Mouse (Mus musculus): ENCODE results near the gene Hnrnpab. TPM values are rescaled to one million over a fixed set of nuclear protein-coding genes. Genes with fewer than 3 reads are reported as not detected.
A peak's percentile ranks its signal among the peaks of the same experiment; 100 is the strongest.

Hnrnpab gene
- polyA plus RNA-seq, 1 experiment from 2014 or later: 520 TPM

DNA sequence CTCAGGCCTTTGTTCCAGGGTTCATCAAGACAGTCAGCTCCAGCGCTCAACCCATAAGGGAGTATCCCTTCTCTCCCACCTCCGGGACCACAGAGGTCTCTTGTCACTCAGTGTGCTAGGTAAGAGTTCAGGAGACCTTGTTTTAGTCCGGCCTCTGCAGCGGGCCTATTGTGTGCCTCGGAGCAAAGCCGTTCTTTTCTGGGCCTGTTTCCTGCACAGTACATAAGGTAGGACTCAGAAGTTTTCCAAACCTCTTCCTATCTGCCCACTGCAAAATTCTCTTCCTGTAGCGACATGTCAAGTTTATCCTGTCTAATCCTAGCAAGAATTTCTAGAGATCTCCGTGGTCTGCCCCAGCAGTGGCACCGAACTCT is 22.6 kb downstream of the Hnrnpab start:
- POLR2A ChIA-PET: interaction anchor here (0.6 to 1.3 kb wide), 2 partner anchors 21 to 49 kb away, joined by 4 to 5 read pairs; no protein-coding TSS in a partner anchor
- ATAC-seq: peak; percentile 1
- no peaks in the 10 kb centered on the region for H3K27me3 ChIP-seq
- CTCF ChIA-PET: interaction anchor here (1.0 to 8.0 kb wide), 5 partner anchors 13 to 50 kb away, joined by 4 to 72 read pairs (median 4); no protein-coding TSS in a partner anchor
- no peak for DNase-seq (ENCODE audit: low read depth, low spot score)
- in situ Hi-C loops (cut with MboI; ENCODE audit: low pct_unique_long_range_greater_than_20kb): loop anchor here (5.0 kb wide), 1 partner anchor 42 kb away; no protein-coding TSS in a partner anchor
- no peak for TF ChIP-seq CTCF (IDR thresholded peaks at IDR 0.05)

DNA sequence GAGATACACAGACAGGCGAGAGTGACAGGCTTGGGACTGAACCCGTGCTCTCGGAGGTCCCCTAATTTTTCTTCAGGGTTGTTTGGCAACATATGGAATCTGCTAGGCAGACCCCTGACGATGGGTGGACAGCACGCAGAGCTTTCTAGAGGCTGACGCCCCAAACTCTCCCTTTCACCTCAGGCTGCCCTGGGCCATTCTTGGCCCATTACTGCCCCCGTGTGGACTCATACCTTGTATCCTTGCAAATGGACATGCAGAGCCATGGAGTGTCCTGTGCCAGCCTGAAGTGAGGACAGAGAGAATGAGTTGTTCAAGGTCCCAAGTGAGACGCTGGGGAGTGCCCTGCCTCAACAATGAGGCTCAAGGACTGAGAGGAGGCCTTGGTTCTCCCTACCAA is 23.9 kb downstream of the Hnrnpab start:
- POLR2A ChIA-PET: interaction anchor here (0.7 to 1.3 kb wide), 4 partner anchors 24 to 48 kb away, joined by 3 to 6 read pairs (median 4); partner anchors contain the start of gene Hnrnpab
- in situ Hi-C loops (cut with MboI; ENCODE audit: low pct_unique_long_range_greater_than_20kb): loop anchor here (5.0 kb wide), 1 partner anchor 40 kb away; no protein-coding TSS in a partner anchor
- ATAC-seq (peak; percentile 44), DNase-seq (ENCODE audit: low read depth, low spot score) (no peak)
- peak; percentile 81 for TF ChIP-seq CTCF (IDR thresholded peaks at IDR 0.05)
- no peaks in the 10 kb centered on the region for H3K27me3 ChIP-seq
- CTCF ChIA-PET: interaction anchor here (1.1 to 8.0 kb wide), 7 partner anchors 15 to 46 kb away, joined by 3 to 72 read pairs (median 4); no protein-coding TSS in a partner anchor

DNA sequence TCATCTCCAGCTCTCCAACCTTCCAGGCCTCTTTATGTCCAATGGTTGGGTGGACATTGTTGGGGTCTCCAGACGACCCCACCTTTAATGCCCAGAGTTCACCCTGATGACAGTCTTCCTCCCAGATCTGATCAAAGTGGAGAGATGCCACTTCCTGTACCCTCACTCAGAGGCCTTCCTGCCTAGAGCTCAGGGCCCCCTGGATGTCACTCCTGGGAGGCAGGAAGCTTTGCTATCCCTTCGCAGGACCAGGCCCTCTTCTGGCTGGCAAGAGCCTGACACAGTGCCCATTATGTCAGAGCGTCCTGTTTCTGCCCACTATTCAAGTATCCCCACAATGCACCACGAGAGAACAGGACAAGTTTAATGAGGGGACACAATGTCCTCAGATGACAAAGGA is 27.6 kb downstream of the Hnrnpab start:
- H3K27me3 ChIP-seq: no peaks in the 10 kb centered on the region
- POLR2A ChIA-PET: interaction anchor here (0.5 kb wide), 1 partner anchor 847 kb away, joined by 3 read pairs; no protein-coding TSS in a partner anchor
- CTCF ChIA-PET: interaction anchor here (1.5 kb wide), 1 partner anchor 11 kb away, joined by 4 read pairs; no protein-coding TSS in a partner anchor
- ATAC-seq (no peak), DNase-seq (ENCODE audit: low read depth, low spot score) (no peak)
- no peak for TF ChIP-seq CTCF (IDR thresholded peaks at IDR 0.05)
- in situ Hi-C loops (cut with MboI; ENCODE audit: low pct_unique_long_range_greater_than_20kb): no loop called here

DNA sequence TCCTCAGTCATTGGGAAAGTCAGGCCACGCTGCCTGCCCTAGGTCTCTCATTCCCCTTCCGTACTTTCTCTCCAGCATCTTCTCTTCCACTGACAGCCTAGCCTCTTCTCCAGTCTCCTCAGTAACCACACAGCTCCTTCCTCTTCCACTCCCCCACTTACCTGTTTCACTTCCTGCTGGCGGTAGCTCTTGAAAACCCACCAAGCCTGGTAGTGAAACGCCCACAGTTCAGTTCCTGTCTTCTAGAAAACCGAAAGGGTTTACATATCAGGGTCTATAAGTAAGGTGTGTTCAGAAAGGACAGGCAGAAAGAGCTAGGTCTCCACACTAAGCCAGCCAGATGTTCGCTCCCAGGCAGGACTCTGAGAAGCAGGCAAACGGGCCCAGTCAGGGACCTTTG is 29.1 kb downstream of the Hnrnpab start:
- no peak for DNase-seq (ENCODE audit: low read depth, low spot score)
- no peak for ATAC-seq
- no peak for TF ChIP-seq CTCF (IDR thresholded peaks at IDR 0.05)
- POLR2A ChIA-PET: no interaction called here
- H3K27me3 ChIP-seq: no peaks in the 10 kb centered on the region
- CTCF ChIA-PET: interaction anchor here (1.6 kb wide), 1 partner anchor 20 kb away, joined by 4 read pairs; no protein-coding TSS in a partner anchor
- in situ Hi-C loops (cut with MboI; ENCODE audit: low pct_unique_long_range_greater_than_20kb): no loop called here

DNA sequence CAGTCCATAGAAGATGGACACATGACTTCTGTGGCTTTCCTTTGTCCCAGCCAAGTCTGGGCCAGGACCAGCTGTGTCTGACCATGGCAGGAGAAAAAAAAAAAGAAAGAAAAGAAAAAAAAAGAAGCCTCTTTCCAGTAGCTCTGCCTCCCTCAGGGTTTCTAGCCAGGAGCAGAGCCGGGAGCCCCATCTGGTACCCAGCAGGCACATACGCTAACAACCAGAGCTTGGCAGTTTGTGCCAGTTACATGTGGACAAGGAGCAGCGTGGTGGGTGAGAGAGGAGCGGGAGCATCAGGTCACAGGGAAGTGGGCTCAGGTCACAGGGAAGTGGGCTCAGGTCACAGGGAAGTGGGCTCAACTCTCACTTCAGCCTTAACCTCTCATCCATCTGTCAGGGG is 30.2 kb downstream of the Hnrnpab start:
- in situ Hi-C loops (cut with MboI; ENCODE audit: low pct_unique_long_range_greater_than_20kb): no loop called here
- CTCF ChIA-PET: interaction anchor here (1.6 kb wide), 1 partner anchor 19 kb away, joined by 4 read pairs; no protein-coding TSS in a partner anchor
- TF ChIP-seq CTCF (IDR thresholded peaks at IDR 0.05): no peak
- H3K27me3 ChIP-seq: no peaks in the 10 kb centered on the region
- ATAC-seq (no peak), DNase-seq (ENCODE audit: low read depth, low spot score) (no peak)
- POLR2A ChIA-PET: no interaction called here

DNA sequence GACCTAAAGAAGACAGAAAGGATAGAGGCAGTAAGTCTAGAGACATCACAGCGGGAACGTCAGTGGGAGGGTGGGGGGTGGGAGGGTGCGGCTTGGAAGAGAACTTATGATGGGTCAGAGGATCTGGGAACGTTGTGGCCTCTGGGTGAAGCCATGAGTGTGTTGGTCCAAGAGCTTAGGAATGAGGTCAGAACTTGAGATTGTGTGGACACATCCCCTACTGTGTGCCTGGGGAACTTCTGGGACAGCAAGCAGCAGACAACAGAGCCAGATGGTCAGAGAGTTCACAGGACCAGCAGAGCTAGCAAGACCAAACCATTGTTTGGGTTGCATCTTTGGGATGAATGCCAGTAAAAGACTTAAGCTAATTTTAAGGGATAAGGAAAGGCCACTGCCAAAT is 37.8 kb downstream of the Hnrnpab start:
- CTCF ChIA-PET: interaction anchor here (1.3 kb wide), 1 partner anchor 32 kb away, joined by 3 read pairs; no protein-coding TSS in a partner anchor
- in situ Hi-C loops (cut with MboI; ENCODE audit: low pct_unique_long_range_greater_than_20kb): no loop called here
- POLR2A ChIA-PET: interaction anchor here (0.9 kb wide), 1 partner anchor 12 kb away, joined by 4 read pairs; no protein-coding TSS in a partner anchor
- DNase-seq (ENCODE audit: low read depth, low spot score) (no peak), ATAC-seq (no peak)
- no peaks in the 10 kb centered on the region for H3K27me3 ChIP-seq
- TF ChIP-seq CTCF (IDR thresholded peaks at IDR 0.05): no peak

DNA sequence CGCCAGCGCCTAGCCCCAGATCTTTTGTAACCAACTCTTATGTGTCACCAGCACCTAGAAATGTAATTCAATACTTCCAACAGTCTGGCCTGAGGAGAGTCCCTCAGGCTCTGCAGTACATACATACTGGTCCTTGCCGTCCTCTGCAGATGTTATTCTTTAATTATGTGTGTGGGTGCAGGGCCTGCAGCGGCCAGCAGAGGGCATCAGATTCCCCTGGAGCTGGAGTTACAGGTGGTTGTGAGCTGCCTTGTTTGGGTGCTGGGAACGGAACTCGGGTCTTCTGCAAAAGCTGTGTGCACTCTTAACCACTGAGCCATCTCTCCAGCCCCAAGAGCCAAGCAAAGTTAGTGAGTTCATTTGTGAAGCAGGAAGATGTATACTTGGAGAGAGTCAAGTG is 40.7 kb downstream of the Hnrnpab start:
- ATAC-seq: no peak
- peaks cover 3% of the 10 kb centered on the region for H3K27me3 ChIP-seq
- no peak for TF ChIP-seq CTCF (IDR thresholded peaks at IDR 0.05)
- in situ Hi-C loops (cut with MboI; ENCODE audit: low pct_unique_long_range_greater_than_20kb): no loop called here
- no peak for DNase-seq (ENCODE audit: low read depth, low spot score)
- POLR2A ChIA-PET: interaction anchor here (0.7 kb wide), 1 partner anchor 13 kb away, joined by 6 read pairs; no protein-coding TSS in a partner anchor
- CTCF ChIA-PET: interaction anchor here (1.0 to 2.6 kb wide), 2 partner anchors 17 to 26 kb away, joined by 3 to 15 read pairs; no protein-coding TSS in a partner anchor

DNA sequence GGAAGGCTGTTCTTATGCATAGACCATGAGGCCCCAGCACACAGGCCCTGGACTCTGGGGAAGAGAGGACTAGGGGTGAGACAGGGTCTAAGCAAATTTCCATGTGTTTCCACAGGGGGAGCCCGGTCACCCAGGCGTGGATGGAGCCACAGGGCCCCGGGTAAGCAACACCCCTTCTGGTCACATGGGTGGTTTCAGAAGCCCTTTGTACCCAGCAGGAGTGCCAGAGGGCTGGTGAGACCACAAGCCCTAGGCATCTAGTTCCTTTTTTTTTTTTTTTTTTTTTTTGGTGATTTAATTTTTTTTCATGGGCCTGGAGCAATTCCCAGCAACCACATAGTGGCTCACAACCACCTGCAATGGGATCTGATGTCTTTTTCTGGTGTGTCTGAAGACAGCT is 41.6 kb downstream of the Hnrnpab start:
- in situ Hi-C loops (cut with MboI; ENCODE audit: low pct_unique_long_range_greater_than_20kb): no loop called here
- ChIA-PET CTCF (interaction anchor here (1.0 kb wide), 1 partner anchor 17 kb away, joined by 3 read pairs; no protein-coding TSS in a partner anchor), POLR2A (interaction anchor here (0.7 kb wide), 1 partner anchor 12 kb away, joined by 6 read pairs; no protein-coding TSS in a partner anchor)
- TF ChIP-seq CTCF (IDR thresholded peaks at IDR 0.05): no peak
- ATAC-seq (peak; percentile 44), DNase-seq (ENCODE audit: low read depth, low spot score) (no peak)
- H3K27me3 ChIP-seq: peaks cover 3% of the 10 kb centered on the region

DNA sequence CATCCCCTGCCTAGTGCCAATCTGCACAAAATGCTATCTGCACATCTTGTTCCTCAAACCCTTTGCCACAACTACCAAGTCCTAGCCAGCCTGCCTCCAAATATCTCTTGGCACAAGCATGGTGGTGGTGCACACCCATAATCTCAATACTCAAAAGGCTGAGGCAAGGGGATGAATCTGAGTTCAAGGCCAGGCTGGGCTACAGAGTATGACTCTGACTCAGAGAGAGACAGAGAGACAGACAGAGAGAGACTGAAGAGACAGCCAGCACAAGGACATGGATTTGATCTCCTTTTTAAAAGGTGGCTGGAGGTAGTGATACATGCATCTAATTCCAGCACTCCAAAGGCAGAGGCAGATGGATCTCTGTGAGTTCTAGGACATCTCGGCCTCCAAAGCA is 43.4 kb downstream of the Hnrnpab start:
- peaks cover 3% of the 10 kb centered on the region for H3K27me3 ChIP-seq
- ChIA-PET CTCF (interaction anchor here (1.0 to 1.2 kb wide), 2 partner anchors 10 to 12 kb away, joined by 3 read pairs; no protein-coding TSS in a partner anchor), POLR2A (no interaction called here)
- no peak for DNase-seq (ENCODE audit: low read depth, low spot score)
- ATAC-seq: no peak
- no peak for TF ChIP-seq CTCF (IDR thresholded peaks at IDR 0.05)
- in situ Hi-C loops (cut with MboI; ENCODE audit: low pct_unique_long_range_greater_than_20kb): no loop called here

DNA sequence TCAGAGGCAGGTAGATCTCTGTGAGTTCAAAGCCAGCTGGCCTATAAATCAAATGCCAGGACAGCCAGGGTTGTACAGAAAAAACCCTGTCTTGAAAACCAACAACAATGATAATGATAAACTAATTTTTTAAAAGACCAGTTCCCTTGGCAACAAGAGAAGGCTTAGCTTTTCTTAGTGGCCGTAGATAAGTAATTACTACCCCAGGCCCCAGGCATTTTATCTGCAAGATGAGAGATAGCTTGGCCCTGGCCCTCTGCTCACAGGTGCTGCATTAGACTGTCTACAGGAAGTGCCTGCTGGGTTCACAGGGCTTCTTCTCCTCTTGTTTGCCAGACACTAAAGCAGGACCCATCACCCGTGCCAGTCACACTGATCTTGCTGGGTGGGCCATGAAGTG is 51.6 kb downstream of the Hnrnpab start:
- H3K27me3 ChIP-seq: no peaks in the 10 kb centered on the region
- no peak for TF ChIP-seq CTCF (IDR thresholded peaks at IDR 0.05)
- CTCF ChIA-PET: interaction anchor here (0.7 to 3.1 kb wide), 2 partner anchors 15 to 27 kb away, joined by 4 to 10 read pairs; no protein-coding TSS in a partner anchor
- DNase-seq (ENCODE audit: low read depth, low spot score): no peak
- in situ Hi-C loops (cut with MboI; ENCODE audit: low pct_unique_long_range_greater_than_20kb): no loop called here
- POLR2A ChIA-PET: no interaction called here
- no peak for ATAC-seq

DNA sequence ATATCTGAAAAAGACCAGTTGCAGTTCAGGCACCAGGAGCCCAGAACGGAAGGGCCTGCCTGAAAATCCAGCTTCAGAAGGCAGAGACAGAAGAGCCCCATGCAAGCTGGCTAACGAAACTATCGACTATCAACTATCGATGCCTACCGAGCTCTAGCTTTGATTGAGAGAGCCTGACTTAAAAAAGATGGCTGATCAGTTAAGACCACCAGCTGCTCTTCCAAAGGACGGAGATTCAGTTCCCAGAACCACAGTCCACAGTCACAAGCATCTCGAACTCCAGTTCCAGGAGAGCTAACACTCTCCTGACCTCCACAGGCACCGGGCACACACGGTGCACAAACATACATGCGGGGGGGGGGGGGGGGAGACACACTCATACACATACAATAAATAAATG is 52.1 kb downstream of the Hnrnpab start:
- in situ Hi-C loops (cut with MboI; ENCODE audit: low pct_unique_long_range_greater_than_20kb): no loop called here
- no peaks in the 10 kb centered on the region for H3K27me3 ChIP-seq
- ChIA-PET POLR2A (no interaction called here), CTCF (interaction anchor here (1.3 to 3.1 kb wide), 2 partner anchors 15 to 28 kb away, joined by 4 to 10 read pairs; no protein-coding TSS in a partner anchor)
- DNase-seq (ENCODE audit: low read depth, low spot score) (no peak), ATAC-seq (no peak)
- TF ChIP-seq CTCF (IDR thresholded peaks at IDR 0.05): no peak

Data from Patski (cell line).